8 mouse cellular contexts compared by ENCODE assay signal in genomic region chr13:71458061-71458935, GRCm38 (mm10).
A peak's percentile ranks its signal among the peaks of the same experiment; 100 is the strongest.
DNase-seq lines count a peak whose midpoint lies in the region; ATAC-seq lines count a peak whose summit lies in the region.

No protein-coding gene starts in this region.

- H3K4me1 ChIP-seq in forebrain, embryonic 15.5 days, result peaks cover 15% of the 10 kb centered on the region

- intact Hi-C loops in heart, postnatal 14 days (cut with DNase I), result loop anchor here (10.0 kb wide), 2 partner anchors 497 to 1167 kb away; partner anchors contain the start of gene Irx2

- peak; percentile 89 for DNase-seq in ES-CJ7 (ENCODE audit: low read depth, low spot score)
- peak; percentile 9 for DNase-seq in cerebellum, adult 11-12 months
- peak; percentile 75 to 85 for DNase-seq in heart, postnatal 14 days
- DNase-seq in layer of hippocampus, adult 11-12 months (ENCODE audit: low spot score), result peak; percentile 60
- peak; percentile 20 to 41 for DNase-seq in lung, adult 18-20 months
- peak; percentile 83 for DNase-seq in retina, embryonic 14.5 days (ENCODE audit: low spot score)

- H3K36me3 ChIP-seq in forebrain, embryonic 15.5 days, result no peaks in the 10 kb centered on the region

- ATAC-seq in forebrain, embryonic 15.5 days (replicated peaks), result peak; percentile 91
- ATAC-seq in erythroblast, adult 5-6 weeks (replicated peaks; ENCODE audit: low FRiP score, poor library complexity, severe bottlenecking), result no peak

- WGBS in forebrain, embryonic 15.5 days, result 2% methylated on average over 25 of the region's 25 CpGs

- no peaks in the 10 kb centered on the region for H3K9me3 ChIP-seq in forebrain, embryonic 15.5 days

- peak overlapping the region; percentile 35 for H3K9ac ChIP-seq in forebrain, embryonic 15.5 days (replicated peaks)

- H3K4me3 ChIP-seq in forebrain, embryonic 15.5 days, result peak overlapping the region; percentile 31

- peak overlapping the region; percentile 48 for H3K4me2 ChIP-seq in forebrain, embryonic 15.5 days (replicated peaks)

- H3K27ac ChIP-seq in forebrain, embryonic 15.5 days (replicated peaks), result no peak overlapping the region

- H3K27me3 ChIP-seq in forebrain, embryonic 15.5 days, result peaks cover 35% of the 10 kb centered on the region

Comparison
In these comparisons a context has a peak if more than half of its experiments do, and no peak if none do; other contexts are left out.
1. DNase-seq: peak in every context shown above with its lines; median percentile 89 in ES-CJ7; 83 in retina, embryonic 14.5 days; 80 in heart, postnatal 14 days; 60 in layer of hippocampus, adult 11-12 months; 30 in lung, adult 18-20 months; 9 in cerebellum, adult 11-12 months.